Mouse (Mus musculus): Measurements from ENCODE around the gene Notch3.
"Not testable (repeated sequence)": the region's sequence is repeated elsewhere in the genome, so short reads cannot be mapped to it uniquely, and the experiment has no call there.

DNA sequence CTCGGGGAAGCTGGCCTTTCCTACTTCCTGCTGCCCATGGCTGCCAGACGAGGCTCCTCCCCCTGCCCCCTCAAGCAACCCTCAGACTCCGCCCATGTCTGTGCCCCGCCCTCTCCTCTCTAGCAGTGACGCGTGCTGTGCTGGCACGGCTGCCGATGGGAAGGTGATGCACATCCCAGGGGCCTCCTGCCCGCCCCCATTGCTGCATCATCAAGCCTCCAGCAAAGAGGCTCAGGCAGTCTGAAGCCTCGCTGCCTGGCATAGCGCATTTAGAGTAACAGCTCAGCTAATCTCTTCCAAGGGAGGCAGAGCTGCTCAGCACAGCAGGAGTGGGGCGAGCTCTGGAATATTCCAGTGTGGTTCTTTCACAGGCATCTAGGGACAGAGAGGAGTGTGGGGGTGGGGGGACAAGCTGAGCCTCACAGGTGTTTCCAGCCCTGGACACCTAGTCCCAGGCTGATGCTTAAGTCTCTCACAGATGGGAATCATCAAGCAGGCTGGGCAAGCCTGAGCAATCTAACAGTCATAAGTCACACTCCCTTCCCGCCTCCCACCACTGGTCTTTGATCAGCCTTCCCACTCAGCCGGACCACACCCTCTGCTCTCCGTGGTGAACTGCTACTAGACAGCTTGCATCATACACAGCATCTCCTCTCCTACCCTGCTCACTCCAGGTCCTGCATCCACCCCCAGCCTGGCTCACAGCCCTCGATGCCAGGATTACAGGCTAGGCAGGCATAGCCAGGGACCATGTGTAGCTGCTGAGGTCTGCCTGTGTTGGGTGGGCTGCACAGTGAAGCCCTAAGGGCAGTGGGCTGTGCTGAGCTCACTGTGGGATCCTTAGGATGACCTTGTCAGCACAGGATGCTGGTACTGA, 75.0 kb downstream of the Notch3 start:
- TF ChIP-seq CHD2 (IDR thresholded peaks at IDR 0.05; ENCODE audit: low read depth, low read length); ZC3H11A (IDR thresholded peaks at IDR 0.05; ENCODE audit: borderline replicate concordance, low read depth, low read length): not testable (repeated sequence)

Data from ES-E14 (cell line).